Mouse (Mus musculus) neural tube, embryonic 15.5 days (tissue): Measurements from ENCODE around the gene Ranbp2. TPM values are rescaled to one million over a fixed set of nuclear protein-coding genes. Genes with fewer than 3 reads are reported as not detected.

Experiments
- ATAC-seq: fragments of 200-750 bp; cut with Nextera tagmentation; 2 replicates; pipeline ENCODE4 v1.8.0; 2017; ENCODE audit warnings: mild to moderate bottlenecking, moderate TSS enrichment, moderate library complexity; ENCODE audit not compliant: low FRiP score
- H3K27ac ChIP-seq: fragments of 300-500 bp; sonication (generic); replicated peaks from 2 replicates; pipeline ENCODE4 v1.5.1; 2015; ENCODE audit warnings: mild to moderate bottlenecking, inconsistent platforms
- H3K27me3 ChIP-seq: fragments of 300-500 bp; sonication (generic); replicated peaks from 2 replicates; pipeline ENCODE4 v1.6.1; 2015; ENCODE audit warnings: inconsistent platforms
- H3K36me3 ChIP-seq: fragments of 300-500 bp; sonication (generic); 2 replicates; pipeline ENCODE4 v1.6.1; 2015; ENCODE audit warnings: inconsistent platforms
- H3K4me1 ChIP-seq: fragments of 300-500 bp; sonication (generic); 2 replicates; pipeline ENCODE4 v1.6.1; 2015; ENCODE audit warnings: inconsistent platforms
- H3K4me2 ChIP-seq: fragments of 300-500 bp; sonication (generic); 2 replicates; pipeline ENCODE4 v1.6.1; 2015; ENCODE audit warnings: inconsistent platforms, mild to moderate bottlenecking, moderate library complexity
- H3K4me3 ChIP-seq: fragments of 300-500 bp; sonication (generic); replicated peaks from 2 replicates; pipeline ENCODE4 v1.5.1; 2015; ENCODE audit warnings: mild to moderate bottlenecking, inconsistent platforms
- H3K9ac ChIP-seq: fragments of 300-500 bp; sonication (generic); replicated peaks from 2 replicates; pipeline ENCODE4 v1.6.1; 2015; ENCODE audit warnings: mild to moderate bottlenecking, inconsistent platforms
- H3K9me3 ChIP-seq: fragments of 300-500 bp; sonication (generic); replicated peaks from 2 replicates; pipeline ENCODE4 v1.6.1; 2016; ENCODE audit warnings: inconsistent platforms
- WGBS: fragments of 180-500 bp; shearing (Covaris S2); methylation state at CpG from one replicate; pipeline ENCODE4 v1.1.7; 2015; ENCODE audit warnings: mixed read lengths; 5-methylcytosine and 5-hydroxymethylcytosine counted together
- polyA plus RNA-seq: library from polyadenylated mRNA; unstranded; fragments of >200 nt; fragmentation: Nextera tagmentation; extraction: Ambion mirVana; gene quantifications from 2 replicates; pipeline ENCODE4 v1.2.1, GENCODE M21; 2015

Gene Ranbp2
- polyA plus RNA-seq: 13.2 and 16.6 TPM in 2 replicates

GRCm38 (mm10) chr10:58446384-58447279 is at the start of gene Ranbp2:
TSS of gene Ranbp2 (plus strand) at chr10:58446920.
- H3K9ac ChIP-seq: peak within 1 kb of the TSS; percentile 89
- peak within 1 kb of the TSS; percentile 68 for H3K4me2 ChIP-seq
- no peaks in the 10 kb centered on the region for H3K36me3 ChIP-seq
- peak within 1 kb of the TSS; percentile 94 for H3K27ac ChIP-seq
- no peaks in the 10 kb centered on the region for H3K9me3 ChIP-seq
- H3K27me3 ChIP-seq: no peaks in the 10 kb centered on the region
- peak within 1 kb of the TSS; percentile 85 for H3K4me3 ChIP-seq
- ATAC-seq: peak; percentile 99
- under 1% methylated on average over 91 of the region's 91 CpGs for WGBS
- peaks cover 11% of the 10 kb centered on the region for H3K4me1 ChIP-seq

GRCm38 (mm10) chr10:58398941-58399340 is 47.8 kb upstream of the Ranbp2 start:
- 91% methylated on average over 8 of the region's 8 CpGs for WGBS
- no peak for ATAC-seq
- Histone ChIP-seq H3K9ac (no peak overlapping the region), H3K9me3 (no peaks in the 10 kb centered on the region), H3K4me2 (no peak overlapping the region), H3K27me3 (no peaks in the 10 kb centered on the region), H3K27ac (no peak overlapping the region), H3K4me3 (no peak overlapping the region), H3K36me3 (no peaks in the 10 kb centered on the region), H3K4me1 (peaks cover 6% of the 10 kb centered on the region; the same call in 1 of the 2 replicates)

- H3K27me3 ChIP-seq: no peaks in the 10 kb centered on the region
- no peak overlapping the region for H3K9ac ChIP-seq
- peaks cover 4% of the 10 kb centered on the region; the same call in 1 of the 2 replicates for H3K36me3 ChIP-seq
- H3K9me3 ChIP-seq: no peaks in the 10 kb centered on the region
- no peak overlapping the region for H3K4me2 ChIP-seq
- no peak overlapping the region for H3K4me3 ChIP-seq
- no peak overlapping the region for H3K27ac ChIP-seq
- WGBS: 86% methylated on average over 3 of the region's 3 CpGs
- no peaks in the 10 kb centered on the region for H3K4me1 ChIP-seq
- ATAC-seq: no peak
Measured at GRCm38 (mm10) chr10:58401838-58402237, 44.9 kb upstream of the Ranbp2 start.

- ATAC-seq: no peak
- no peak overlapping the region for H3K4me3 ChIP-seq
- H3K27ac ChIP-seq: 0 out of 2 replicates have a peak overlapping the region, but pooled peaks have one; percentile 45
- no peaks in the 10 kb centered on the region for H3K9me3 ChIP-seq
- H3K4me1 ChIP-seq: no peaks in the 10 kb centered on the region
- 94% methylated on average over 6 of the region's 6 CpGs for WGBS
- peaks cover 17% of the 10 kb centered on the region for H3K36me3 ChIP-seq
- no peaks in the 10 kb centered on the region for H3K27me3 ChIP-seq
- no peak overlapping the region for H3K4me2 ChIP-seq
- H3K9ac ChIP-seq: no peak overlapping the region
Measured at GRCm38 (mm10) chr10:58404639-58405038, 42.1 kb upstream of the Ranbp2 start.

- H3K27ac ChIP-seq: 0 out of 2 replicates have a peak overlapping the region, but pooled peaks have one; percentile 45
- no peak overlapping the region for H3K9ac ChIP-seq
- ATAC-seq: no peak
- no peaks in the 10 kb centered on the region for H3K9me3 ChIP-seq
- H3K4me2 ChIP-seq: no peak overlapping the region
- WGBS: 80% methylated on average over 4 of the region's 4 CpGs
- H3K36me3 ChIP-seq: peaks cover 25% of the 10 kb centered on the region
- no peaks in the 10 kb centered on the region for H3K27me3 ChIP-seq
- no peak overlapping the region for H3K4me3 ChIP-seq
- H3K4me1 ChIP-seq: no peaks in the 10 kb centered on the region
Measured at GRCm38 (mm10) chr10:58405285-58405948, 41.3 kb upstream of the Ranbp2 start.

GRCm38 (mm10) chr10:58405949-58406305 is 40.8 kb upstream of the Ranbp2 start:
- peaks cover 28% of the 10 kb centered on the region for H3K36me3 ChIP-seq

GRCm38 (mm10) chr10:58412331-58412730 is 34.4 kb upstream of the Ranbp2 start:
- Histone ChIP-seq H3K4me1 (no peaks in the 10 kb centered on the region), H3K4me2 (no peak overlapping the region), H3K4me3 (no peak overlapping the region), H3K27ac (no peak overlapping the region), H3K9me3 (no peaks in the 10 kb centered on the region), H3K36me3 (peaks cover 67% of the 10 kb centered on the region), H3K9ac (no peak overlapping the region), H3K27me3 (no peaks in the 10 kb centered on the region)
- 90% methylated on average over 4 of the region's 4 CpGs for WGBS
- no peak for ATAC-seq

More at GRCm38 (mm10) chr10:58405949-58406305, 40.8 kb upstream of the Ranbp2 start:
- Histone ChIP-seq H3K27me3 (no peaks in the 10 kb centered on the region), H3K9me3 (no peaks in the 10 kb centered on the region), H3K4me3 (no peak overlapping the region), H3K27ac (no peak overlapping the region), H3K4me2 (no peak overlapping the region), H3K9ac (no peak overlapping the region), H3K4me1 (no peaks in the 10 kb centered on the region)
- ATAC-seq: no peak
- 90% methylated on average over 2 of the region's 2 CpGs for WGBS

GRCm38 (mm10) chr10:58412852-58413251 is 33.9 kb upstream of the Ranbp2 start:
- Histone ChIP-seq H3K9me3 (no peaks in the 10 kb centered on the region), H3K36me3 (peaks cover 71% of the 10 kb centered on the region), H3K4me2 (no peak overlapping the region), H3K27ac (no peak overlapping the region), H3K9ac (no peak overlapping the region), H3K4me3 (no peak overlapping the region), H3K27me3 (no peaks in the 10 kb centered on the region), H3K4me1 (no peaks in the 10 kb centered on the region)
- ATAC-seq: no peak

- Histone ChIP-seq H3K27me3 (no peaks in the 10 kb centered on the region), H3K9ac (no peak overlapping the region), H3K4me1 (no peaks in the 10 kb centered on the region), H3K4me2 (no peak overlapping the region), H3K27ac (no peak overlapping the region; the same call in 1 of the 2 replicates), H3K9me3 (no peaks in the 10 kb centered on the region), H3K4me3 (no peak overlapping the region), H3K36me3 (peaks cover 58% of the 10 kb centered on the region)
- ATAC-seq: no peak
- WGBS: 92% methylated on average over 3 of the region's 3 CpGs
Measured at GRCm38 (mm10) chr10:58416702-58417101, 30.0 kb upstream of the Ranbp2 start.

- Histone ChIP-seq H3K36me3 (peaks cover 54% of the 10 kb centered on the region), H3K9ac (no peak overlapping the region), H3K4me3 (no peak overlapping the region), H3K9me3 (no peaks in the 10 kb centered on the region), H3K4me1 (no peaks in the 10 kb centered on the region), H3K27ac (no peak overlapping the region), H3K27me3 (no peaks in the 10 kb centered on the region), H3K4me2 (no peak overlapping the region)
- ATAC-seq: no peak
- 87% methylated on average over 10 of the region's 10 CpGs for WGBS
Measured at GRCm38 (mm10) chr10:58418290-58418971, 28.3 kb upstream of the Ranbp2 start.

GRCm38 (mm10) chr10:58427930-58428329 is 18.8 kb upstream of the Ranbp2 start:
- Histone ChIP-seq H3K36me3 (peaks cover 20% of the 10 kb centered on the region; the same call in 1 of the 2 replicates), H3K4me3 (no peak overlapping the region), H3K27me3 (no peaks in the 10 kb centered on the region), H3K27ac (no peak overlapping the region), H3K4me2 (no peak overlapping the region), H3K9me3 (no peaks in the 10 kb centered on the region), H3K9ac (no peak overlapping the region), H3K4me1 (no peaks in the 10 kb centered on the region)
- 98% methylated on average over 2 of the region's 2 CpGs for WGBS
- ATAC-seq: no peak
